Mouse (Mus musculus): ENCODE data around the gene Slc25a12.

Gene Slc25a12

GRCm38 (mm10) chr2:71316116-71316789 is 51.3 kb downstream of the Slc25a12 start:
- ATAC-seq (ENCODE audit: insufficient number of reproducible peaks, low FRiP score, low TSS enrichment) = no peak

GRCm38 (mm10) chr2:71315022-71315421 is 52.5 kb downstream of the Slc25a12 start:
- ATAC-seq (ENCODE audit: insufficient number of reproducible peaks, low FRiP score, low TSS enrichment) = no peak

- no peak for ATAC-seq (ENCODE audit: insufficient number of reproducible peaks, low FRiP score, low TSS enrichment)
Observed at GRCm38 (mm10) chr2:71314080-71314479, 53.5 kb downstream of the Slc25a12 start.

GRCm38 (mm10) chr2:71312067-71312466 is 55.5 kb downstream of the Slc25a12 start:
- ATAC-seq (ENCODE audit: insufficient number of reproducible peaks, low FRiP score, low TSS enrichment) = no peak

GRCm38 (mm10) chr2:71309726-71310125 is 57.8 kb downstream of the Slc25a12 start:
- ATAC-seq (ENCODE audit: insufficient number of reproducible peaks, low FRiP score, low TSS enrichment) = no peak

GRCm38 (mm10) chr2:71306357-71306756 is 61.2 kb downstream of the Slc25a12 start:
- no peak for ATAC-seq (ENCODE audit: insufficient number of reproducible peaks, low FRiP score, low TSS enrichment)

GRCm38 (mm10) chr2:71304821-71305220 is 62.7 kb downstream of the Slc25a12 start:
- no peak for ATAC-seq (ENCODE audit: insufficient number of reproducible peaks, low FRiP score, low TSS enrichment)

- no peak for ATAC-seq (ENCODE audit: insufficient number of reproducible peaks, low FRiP score, low TSS enrichment)
Observed at GRCm38 (mm10) chr2:71303221-71303620, 64.3 kb downstream of the Slc25a12 start.

GRCm38 (mm10) chr2:71302156-71302663 is 65.3 kb downstream of the Slc25a12 start:
- no peak for ATAC-seq (ENCODE audit: insufficient number of reproducible peaks, low FRiP score, low TSS enrichment)

- ATAC-seq (ENCODE audit: insufficient number of reproducible peaks, low FRiP score, low TSS enrichment) = no peak
Observed at GRCm38 (mm10) chr2:71298729-71299128, 68.8 kb downstream of the Slc25a12 start.

GRCm38 (mm10) chr2:71297501-71297900 is 70.0 kb downstream of the Slc25a12 start:
- no peak for ATAC-seq (ENCODE audit: insufficient number of reproducible peaks, low FRiP score, low TSS enrichment)

- no peak for ATAC-seq (ENCODE audit: insufficient number of reproducible peaks, low FRiP score, low TSS enrichment)
Observed at GRCm38 (mm10) chr2:71295844-71296243, 71.7 kb downstream of the Slc25a12 start.

- no peak for ATAC-seq (ENCODE audit: insufficient number of reproducible peaks, low FRiP score, low TSS enrichment)
Observed at GRCm38 (mm10) chr2:71294489-71294888, 73.1 kb downstream of the Slc25a12 start.

GRCm38 (mm10) chr2:71293983-71294382 is 73.6 kb downstream of the Slc25a12 start:
- no peak for ATAC-seq (ENCODE audit: insufficient number of reproducible peaks, low FRiP score, low TSS enrichment)

GRCm38 (mm10) chr2:71291566-71291965 is 76.0 kb downstream of the Slc25a12 start:
- no peak for ATAC-seq (ENCODE audit: insufficient number of reproducible peaks, low FRiP score, low TSS enrichment)

GRCm38 (mm10) chr2:71290107-71290775 is 77.3 kb downstream of the Slc25a12 start:
- ATAC-seq (ENCODE audit: insufficient number of reproducible peaks, low FRiP score, low TSS enrichment) = no peak

GRCm38 (mm10) chr2:71281981-71282380 is 85.6 kb downstream of the Slc25a12 start:
- no peak for ATAC-seq (ENCODE audit: insufficient number of reproducible peaks, low FRiP score, low TSS enrichment)

- peak; percentile 39 for ATAC-seq (ENCODE audit: insufficient number of reproducible peaks, low FRiP score, low TSS enrichment)
Observed at GRCm38 (mm10) chr2:71278791-71279775, 88.5 kb downstream of the Slc25a12 start.

GRCm38 (mm10) chr2:71275734-71276133 is 91.8 kb downstream of the Slc25a12 start:
- ATAC-seq (ENCODE audit: insufficient number of reproducible peaks, low FRiP score, low TSS enrichment) = no peak

GRCm38 (mm10) chr2:71273955-71274679 is 93.4 kb downstream of the Slc25a12 start:
- ATAC-seq (ENCODE audit: insufficient number of reproducible peaks, low FRiP score, low TSS enrichment) = no peak
